Mouse (Mus musculus) kidney, adult 2 months (tissue): ENCODE measurements around the gene Gm21976. TPM values are rescaled to one million over a fixed set of nuclear protein-coding genes. Genes with fewer than 3 reads are reported as not detected.

ENCODE experiments used
- DNase-seq: peaks from one replicate; pipeline ENCODE4 v3.0.0; 2021
- H3K27ac ChIP-seq: fragments of 200-500 bp; 2 replicates; pipeline ENCODE4 v1.5.1; 2012; ENCODE audit warnings: low read depth, low read length, control low read depth, inconsistent platforms; ENCODE audit not compliant: insufficient read depth
- H3K27me3 ChIP-seq: fragments of 200-500 bp; replicated peaks from 2 replicates; pipeline ENCODE4 v1.6.1; 2012; ENCODE audit warnings: mild to moderate bottlenecking, moderate library complexity, low read length, inconsistent platforms; ENCODE audit not compliant: control insufficient read depth, insufficient read depth
- H3K36me3 ChIP-seq: fragments of 200-500 bp; 2 replicates; pipeline ENCODE4 v1.6.1; 2012; ENCODE audit warnings: mild to moderate bottlenecking, moderate library complexity, low read length, inconsistent platforms; ENCODE audit not compliant: control insufficient read depth, insufficient read depth
- H3K4me1 ChIP-seq: fragments of 200-500 bp; 2 replicates; pipeline ENCODE4 v1.6.1; 2011; ENCODE audit warnings: low read length; ENCODE audit not compliant: control insufficient read depth, insufficient read depth
- H3K4me3 ChIP-seq: fragments of 200-500 bp; 2 replicates; pipeline ENCODE4 v1.5.1; 2011; ENCODE audit warnings: mild to moderate bottlenecking, low read depth, low read length, control low read depth; ENCODE audit not compliant: insufficient read depth
- CTCF ChIP-seq: fragments of 200-500 bp; conservative IDR thresholded peaks from 2 replicates; pipeline ENCODE4 v1.5.1; 2011; ENCODE audit warnings: low read depth, mild to moderate bottlenecking, control low read depth, low read length, moderate library complexity, mixed read lengths; ENCODE audit not compliant: insufficient read depth, insufficient read length
- POLR2A ChIP-seq: fragments of 200-500 bp; IDR thresholded peaks from one replicate; pipeline ENCODE4 v1.6.1; 2011; ENCODE audit warnings: low read depth, low read length, control low read depth
- WGBS: fragments of 180-500 bp; shearing (Covaris S2); methylation state at CpG from one replicate; pipeline ENCODE4 v1.1.7; 2018; 5-methylcytosine and 5-hydroxymethylcytosine counted together
- polyA plus RNA-seq: library from polyadenylated mRNA; depleted of rRNA; stranded (reverse); fragments of >200 nt; gene quantifications from 2 replicates; pipeline ENCODE4 v1.2.3, GENCODE M21; 2012

Gene Gm21976
- polyA plus RNA-seq, 1 experiment: not detected

- H3K27me3 ChIP-seq: no peaks in the 10 kb centered on the region
- peak; percentile 57 for DNase-seq
- TF ChIP-seq CTCF: peak; percentile 51
- TF ChIP-seq POLR2A: no peak
- no peaks in the 10 kb centered on the region for H3K4me1 ChIP-seq
- 32% methylated on average over 2 of the region's 2 CpGs for WGBS
- no peak overlapping the region for H3K27ac ChIP-seq
- no peak overlapping the region for H3K4me3 ChIP-seq
- no peaks in the 10 kb centered on the region for H3K36me3 ChIP-seq
These were observed 52.4 kb downstream of the Gm21976 start for GRCm38 (mm10) chr13:98332106-98332505.

- H3K27me3 ChIP-seq: no peaks in the 10 kb centered on the region
- TF ChIP-seq CTCF (no peak), POLR2A (no peak)
- DNase-seq: no peak
- no peak overlapping the region for H3K27ac ChIP-seq
- no peaks in the 10 kb centered on the region for H3K4me1 ChIP-seq
- 92% methylated on average over 1 of the region's 1 CpGs for WGBS
- H3K36me3 ChIP-seq: no peaks in the 10 kb centered on the region
- no peak overlapping the region for H3K4me3 ChIP-seq
These were observed 56.5 kb downstream of the Gm21976 start for GRCm38 (mm10) chr13:98336205-98336604.

DNA sequence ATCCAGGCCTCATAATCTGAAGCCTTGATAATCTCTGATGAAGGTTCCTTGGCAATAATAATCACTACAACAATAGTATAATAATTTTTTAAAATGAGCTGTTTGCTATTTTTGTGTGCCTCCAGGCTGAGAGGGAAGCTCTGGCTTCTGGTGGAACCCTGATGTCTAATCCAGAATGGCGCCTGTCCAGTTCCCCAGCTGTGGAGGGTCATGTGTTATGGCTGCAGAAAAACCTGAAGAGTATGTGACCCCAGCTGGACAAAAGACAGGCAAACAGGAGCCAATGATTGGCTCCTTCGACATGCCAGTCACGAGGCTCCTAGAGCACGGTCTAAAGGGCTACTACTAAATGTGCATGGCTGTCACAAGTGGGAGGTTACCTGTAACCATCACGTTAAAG, 60.8 kb downstream of the Gm21976 start:
- no peak overlapping the region for H3K4me3 ChIP-seq
- no peak overlapping the region for H3K27ac ChIP-seq
- no peak for DNase-seq
- no peak for TF ChIP-seq POLR2A
- no peak for TF ChIP-seq CTCF
- H3K4me1 ChIP-seq: no peaks in the 10 kb centered on the region
- 81% methylated on average over 5 of the region's 5 CpGs for WGBS
- H3K27me3 ChIP-seq: no peaks in the 10 kb centered on the region
- no peaks in the 10 kb centered on the region for H3K36me3 ChIP-seq

- 85% methylated on average over 4 of the region's 4 CpGs for WGBS
- Histone ChIP-seq H3K27me3 (peaks cover 13% of the 10 kb centered on the region), H3K4me1 (no peaks in the 10 kb centered on the region), H3K4me3 (no peak overlapping the region), H3K27ac (no peak overlapping the region), H3K36me3 (no peaks in the 10 kb centered on the region)
- no peak for DNase-seq
- TF ChIP-seq POLR2A: no peak
- no peak for TF ChIP-seq CTCF
These were observed 69.8 kb downstream of the Gm21976 start for GRCm38 (mm10) chr13:98349491-98349890.

DNA sequence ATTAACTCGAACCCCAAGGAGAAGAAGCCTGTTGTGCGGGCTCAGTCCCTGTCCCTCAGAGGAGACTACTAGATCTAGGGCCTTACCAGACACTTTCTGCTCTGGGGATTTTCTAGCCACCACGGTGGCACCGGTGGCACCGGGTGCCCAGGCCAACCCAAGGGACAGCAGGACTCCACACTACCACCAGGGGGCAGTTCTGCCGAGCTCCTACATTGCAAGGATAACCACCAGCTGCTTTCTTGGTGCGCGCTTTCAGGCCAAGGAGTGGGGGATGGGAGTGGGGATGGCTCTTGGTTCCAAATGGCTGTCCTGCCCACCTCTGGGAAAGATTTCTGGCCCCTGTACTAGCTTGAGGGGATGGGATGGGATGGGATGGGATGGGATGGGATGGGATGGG, 71.8 kb downstream of the Gm21976 start:
- peak; percentile 38 for DNase-seq
- no peak overlapping the region for H3K4me3 ChIP-seq
- peaks cover 26% of the 10 kb centered on the region for H3K27me3 ChIP-seq
- WGBS: 29% methylated on average over 8 of the region's 8 CpGs
- H3K4me1 ChIP-seq: no peaks in the 10 kb centered on the region
- no peak for TF ChIP-seq POLR2A
- no peak; the same call in 1 of the 2 replicates for TF ChIP-seq CTCF
- no peak overlapping the region for H3K27ac ChIP-seq
- H3K36me3 ChIP-seq: no peaks in the 10 kb centered on the region

DNA sequence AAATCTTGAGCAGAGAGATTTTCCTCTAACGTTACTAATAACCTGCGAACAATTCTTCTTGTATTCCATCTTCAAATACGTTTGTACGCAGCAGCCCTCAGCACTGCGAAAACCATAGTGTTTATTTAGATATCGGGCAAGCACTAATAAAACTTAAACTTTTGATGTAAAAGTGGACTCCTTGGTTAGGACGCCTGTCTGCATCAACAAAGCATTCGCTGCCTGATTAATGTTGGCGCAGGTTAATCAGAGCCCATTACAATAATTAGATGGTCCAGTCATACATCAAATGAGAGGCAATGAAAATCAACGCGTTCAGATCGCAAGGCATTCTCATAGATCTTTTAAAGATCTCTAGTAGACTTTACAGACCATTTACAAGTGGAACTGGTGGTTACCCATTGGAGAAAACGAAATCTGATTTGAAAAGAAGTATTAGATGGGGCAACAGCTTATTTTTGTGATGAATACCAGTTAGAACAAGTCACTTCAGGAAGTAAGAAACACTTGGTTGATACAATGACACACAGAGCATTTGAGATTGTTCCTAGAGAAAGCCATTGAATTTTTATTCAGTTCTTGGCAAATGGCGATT, 72.8 kb downstream of the Gm21976 start:
- TF ChIP-seq POLR2A (no peak), CTCF (no peak)
- H3K27me3 ChIP-seq: peaks cover 28% of the 10 kb centered on the region
- H3K4me3 ChIP-seq: no peak overlapping the region
- H3K4me1 ChIP-seq: no peaks in the 10 kb centered on the region
- WGBS: 19% methylated on average over 14 of the region's 14 CpGs
- no peak for DNase-seq
- H3K36me3 ChIP-seq: no peaks in the 10 kb centered on the region
- no peak overlapping the region for H3K27ac ChIP-seq

- Histone ChIP-seq H3K27ac (no peak overlapping the region), H3K4me3 (peak overlapping the region; percentile 44), H3K4me1 (no peaks in the 10 kb centered on the region), H3K36me3 (no peaks in the 10 kb centered on the region), H3K27me3 (peaks cover 29% of the 10 kb centered on the region)
- DNase-seq: no peak
- 3% methylated on average over 13 of the region's 13 CpGs for WGBS
- TF ChIP-seq POLR2A: no peak
- no peak for TF ChIP-seq CTCF
These were observed 74.0 kb downstream of the Gm21976 start for GRCm38 (mm10) chr13:98353709-98354089.
